Mouse (Mus musculus) forebrain, postnatal 0 days (tissue): ENCODE measurements around the gene Pm20d1. TPM values are rescaled to one million over a fixed set of nuclear protein-coding genes. Genes with fewer than 3 reads are reported as not detected.

Source experiments
- ATAC-seq: fragments of 200-750 bp; cut with Nextera tagmentation; 2 replicates; pipeline ENCODE4 v1.8.0; 2017; ENCODE audit warnings: mild to moderate bottlenecking, moderate library complexity
- DNase-seq: peaks from one replicate; pipeline ENCODE4 v3.0.0-alpha.2; 2015
- H3K27ac ChIP-seq: fragments of 300-500 bp; sonication (generic); 2 replicates; pipeline ENCODE4 v1.5.1; 2014; ENCODE audit warnings: low read depth, mild to moderate bottlenecking, antibody characterized with exemption, low read length, moderate library complexity, mixed read lengths
- H3K27me3 ChIP-seq: fragments of 300-500 bp; sonication (generic); 2 replicates; pipeline ENCODE4 v1.6.1; 2014; ENCODE audit warnings: mild to moderate bottlenecking, low read length, mixed read lengths; ENCODE audit not compliant: insufficient read depth
- H3K36me3 ChIP-seq: fragments of 300-500 bp; sonication (generic); 2 replicates; pipeline ENCODE4 v1.6.1; 2014; ENCODE audit warnings: mild to moderate bottlenecking, moderate library complexity; ENCODE audit not compliant: insufficient read depth
- H3K4me1 ChIP-seq: fragments of 300-500 bp; sonication (generic); 2 replicates; pipeline ENCODE4 v1.6.1; 2014; ENCODE audit warnings: antibody characterized with exemption; ENCODE audit not compliant: insufficient read depth
- H3K4me2 ChIP-seq: fragments of 300-500 bp; sonication (generic); 2 replicates; pipeline ENCODE4 v1.6.1; 2014; ENCODE audit warnings: low read depth, mild to moderate bottlenecking, moderate library complexity
- H3K4me3 ChIP-seq: fragments of 300-500 bp; sonication (generic); 2 replicates; pipeline ENCODE4 v1.5.1; 2014; ENCODE audit warnings: low read depth, low read length, mixed read lengths
- H3K9ac ChIP-seq: fragments of 300-500 bp; sonication (generic); 2 replicates; pipeline ENCODE4 v1.6.1; 2014; ENCODE audit warnings: mild to moderate bottlenecking
- H3K9me3 ChIP-seq: fragments of 300-500 bp; sonication (generic); 2 replicates; pipeline ENCODE4 v1.6.1; 2016; ENCODE audit warnings: low read length
- CTCF ChIP-seq: sonication (generic); IDR thresholded peaks from 2 replicates; pipeline ENCODE4 v1.5.1; 2016; ENCODE audit warnings: antibody characterized with exemption, control low read depth, low read depth
- WGBS: fragments of 180-500 bp; shearing (Covaris S2); extraction: QIAGEN DNeasy Blood & Tissue Kit; methylation state at CpG from one replicate; pipeline ENCODE4 v1.1.7; 2014; 5-methylcytosine and 5-hydroxymethylcytosine counted together
- polyA plus RNA-seq: library from polyadenylated mRNA; unstranded; fragments of >200 nt; fragmentation: Nextera tagmentation; extraction: Ambion mirVana; gene quantifications from 2 replicates; pipeline ENCODE4 v1.2.1, GENCODE M21; 2015
- total RNA-seq: library from RNA; depleted of rRNA; stranded (reverse); fragments of >200 nt; gene quantifications from 2 replicates; pipeline ENCODE4 v1.2.3, GENCODE M21; 2014

Pm20d1 gene
- total and polyA plus RNA-seq, 2 experiments from 2014 or later, result 0.19 to 0.33 TPM

GRCm38 (mm10) chr1:131822292-131822691 is 25.1 kb downstream of the Pm20d1 start:
- H3K4me3 ChIP-seq, result no peak overlapping the region
- no peak overlapping the region for H3K27ac ChIP-seq
- no peaks in the 10 kb centered on the region for H3K36me3 ChIP-seq
- no peak for DNase-seq
- WGBS, result 73% methylated on average over 8 of the region's 8 CpGs
- no peak for TF ChIP-seq CTCF
- no peak overlapping the region for H3K4me2 ChIP-seq
- H3K4me1 ChIP-seq, result peaks cover 5% of the 10 kb centered on the region
- no peak for ATAC-seq
- no peaks in the 10 kb centered on the region for H3K27me3 ChIP-seq
- no peak overlapping the region for H3K9ac ChIP-seq
- no peaks in the 10 kb centered on the region for H3K9me3 ChIP-seq

GRCm38 (mm10) chr1:131822856-131823492 is 25.8 kb downstream of the Pm20d1 start:
- DNase-seq (no peak), ATAC-seq (no peak)
- H3K4me1 ChIP-seq, result peaks cover 6% of the 10 kb centered on the region
- H3K9me3 ChIP-seq, result no peaks in the 10 kb centered on the region
- WGBS, result 94% methylated on average over 1 of the region's 1 CpGs
- H3K36me3 ChIP-seq, result no peaks in the 10 kb centered on the region
- no peak overlapping the region for H3K27ac ChIP-seq
- no peaks in the 10 kb centered on the region for H3K27me3 ChIP-seq
- H3K9ac ChIP-seq, result no peak overlapping the region
- no peak overlapping the region for H3K4me2 ChIP-seq
- no peak for TF ChIP-seq CTCF
- no peak overlapping the region for H3K4me3 ChIP-seq

- no peak overlapping the region for H3K27ac ChIP-seq
- no peaks in the 10 kb centered on the region for H3K27me3 ChIP-seq
- no peak overlapping the region for H3K9ac ChIP-seq
- H3K4me2 ChIP-seq, result no peak overlapping the region
- no peak overlapping the region for H3K4me3 ChIP-seq
- peaks cover 6% of the 10 kb centered on the region for H3K4me1 ChIP-seq
- no peak for TF ChIP-seq CTCF
- no peaks in the 10 kb centered on the region for H3K36me3 ChIP-seq
- DNase-seq, result no peak
- 54% methylated on average over 5 of the region's 5 CpGs for WGBS
- H3K9me3 ChIP-seq, result no peaks in the 10 kb centered on the region
- no peak for ATAC-seq
Observed at GRCm38 (mm10) chr1:131823563-131823962, 26.4 kb downstream of the Pm20d1 start.

GRCm38 (mm10) chr1:131824528-131825181 is 27.5 kb downstream of the Pm20d1 start:
- no peak overlapping the region for H3K4me2 ChIP-seq
- TF ChIP-seq CTCF, result no peak
- H3K4me3 ChIP-seq, result no peak overlapping the region
- DNase-seq (no peak), ATAC-seq (no peak)
- H3K36me3 ChIP-seq, result no peaks in the 10 kb centered on the region
- no peak overlapping the region for H3K27ac ChIP-seq
- no peak overlapping the region for H3K9ac ChIP-seq
- H3K27me3 ChIP-seq, result no peaks in the 10 kb centered on the region
- no peaks in the 10 kb centered on the region for H3K9me3 ChIP-seq
- 90% methylated on average over 11 of the region's 11 CpGs for WGBS
- H3K4me1 ChIP-seq, result peaks cover 12% of the 10 kb centered on the region

GRCm38 (mm10) chr1:131827207-131827786 is 30.1 kb downstream of the Pm20d1 start, which contains the start of gene Slc41a1:
Gene Slc41a1 (plus strand): TSS chr1:131827493.
- ATAC-seq, result peak; percentile 12; the same call in 1 of the 2 replicates
- H3K9me3 ChIP-seq, result no peaks in the 10 kb centered on the region
- peak within 1 kb of the TSS; percentile 80 for H3K4me3 ChIP-seq
- H3K9ac ChIP-seq, result peak within 1 kb of the TSS; percentile 78
- peaks cover 17% of the 10 kb centered on the region for H3K4me1 ChIP-seq
- H3K27me3 ChIP-seq, result no peaks in the 10 kb centered on the region
- TF ChIP-seq CTCF, result no peak
- peak within 1 kb of the TSS; percentile 92 for H3K4me2 ChIP-seq
- 4% methylated on average over 25 of the region's 25 CpGs for WGBS
- H3K36me3 ChIP-seq, result 0 out of 2 replicates have a peak, but pooled peaks cover 7% of the 10 kb centered on the region
- DNase-seq, result no peak
- H3K27ac ChIP-seq, result peak within 1 kb of the TSS; percentile 85

- peaks cover 19% of the 10 kb centered on the region for H3K4me1 ChIP-seq
- H3K36me3 ChIP-seq, result 0 out of 2 replicates have a peak, but pooled peaks cover 7% of the 10 kb centered on the region
- H3K4me3 ChIP-seq, result peak overlapping the region; percentile 80
- H3K27me3 ChIP-seq, result no peaks in the 10 kb centered on the region
- H3K9me3 ChIP-seq, result no peaks in the 10 kb centered on the region
- ATAC-seq (peak; percentile 96), DNase-seq (peak; percentile 98)
- peak overlapping the region; percentile 85 for H3K27ac ChIP-seq
- 2% methylated on average over 36 of the region's 36 CpGs for WGBS
- no peak for TF ChIP-seq CTCF
- H3K4me2 ChIP-seq, result peak overlapping the region; percentile 92
- H3K9ac ChIP-seq, result peak overlapping the region; percentile 78
Observed at GRCm38 (mm10) chr1:131827787-131828258, 30.6 kb downstream of the Pm20d1 start.
